Mouse (Mus musculus) urinary bladder, postnatal 4 days (tissue): ENCODE measurements around the gene Zfp219.
"Not testable (repeated sequence)": the region's sequence is repeated elsewhere in the genome, so short reads cannot be mapped to it uniquely, and the experiment has no call there.

Experiments used
- DNase-seq, 2 experiments: peaks; one replicate each; pipeline ENCODE4 v3.0.0; 2021 to 2022; ENCODE audit warnings: low spot score in 2 of 2

Gene Zfp219

GRCm38 (mm10) chr14:52020486-52021137 is at the start of gene Zfp219:
Gene Zfp219 (minus strand): TSS chr14:52020733.
- peak in 1 of 2 experiments; percentile 76 for DNase-seq

- no peak for DNase-seq
Observed at GRCm38 (mm10) chr14:52066135-52066534, 45.6 kb upstream of the Zfp219 start.

GRCm38 (mm10) chr14:52061798-52062197 is 41.3 kb upstream of the Zfp219 start:
- no peak for DNase-seq

- DNase-seq = no peak
Observed at GRCm38 (mm10) chr14:52060800-52061199, 40.3 kb upstream of the Zfp219 start.

- DNase-seq = no peak
Observed at GRCm38 (mm10) chr14:52059982-52060381, 39.4 kb upstream of the Zfp219 start.

GRCm38 (mm10) chr14:52052720-52053119 is 32.2 kb upstream of the Zfp219 start:
- DNase-seq = not testable (repeated sequence)

GRCm38 (mm10) chr14:52045966-52046565 is 25.5 kb upstream of the Zfp219 start:
- DNase-seq = no peak

- no peak for DNase-seq
Observed at GRCm38 (mm10) chr14:52044901-52045678, 24.6 kb upstream of the Zfp219 start.

GRCm38 (mm10) chr14:52043446-52043845 is 22.9 kb upstream of the Zfp219 start:
- DNase-seq = no peak

GRCm38 (mm10) chr14:52042359-52042758 is 21.8 kb upstream of the Zfp219 start, which contains the start of gene Olfr221:
Gene Olfr221 (minus strand): TSS chr14:52042459.
- not testable (repeated sequence) for DNase-seq

GRCm38 (mm10) chr14:52039332-52039731 is 18.8 kb upstream of the Zfp219 start:
- no peak for DNase-seq

GRCm38 (mm10) chr14:52035926-52036325 is 15.4 kb upstream of the Zfp219 start:
- no peak for DNase-seq

- no peak for DNase-seq
Observed at GRCm38 (mm10) chr14:52026342-52026741, 5.8 kb upstream of the Zfp219 start.

GRCm38 (mm10) chr14:52024133-52024532 is 3.6 kb upstream of the Zfp219 start:
- no peak for DNase-seq

GRCm38 (mm10) chr14:52022709-52023459 is 2.4 kb upstream of the Zfp219 start:
- peak; percentile 87 to 91 for DNase-seq

- no peak for DNase-seq
Observed at GRCm38 (mm10) chr14:52022244-52022708, 1.7 kb upstream of the Zfp219 start.

- DNase-seq = no peak
Observed at GRCm38 (mm10) chr14:52021568-52022212, 1.2 kb upstream of the Zfp219 start.

- DNase-seq = no peak
Observed at GRCm38 (mm10) chr14:52021138-52021529, 601 bp upstream of the Zfp219 start.

- peak; percentile 97 for DNase-seq
Observed at GRCm38 (mm10) chr14:52019590-52020340, 768 bp downstream of the Zfp219 start.

- no peak for DNase-seq
Observed at GRCm38 (mm10) chr14:52019051-52019589, 1.4 kb downstream of the Zfp219 start.
